Mouse (Mus musculus) lung, adult 18-20 months (tissue): ENCODE data around the gene Vac14.
A peak's percentile ranks its signal among the peaks of the same experiment; 100 is the strongest.

Experiments used
- DNase-seq, 2 experiments: peaks; one replicate each; pipeline ENCODE4 v3.0.0; 2022; ENCODE audit warnings: mixed read lengths in 2 of 2

Gene Vac14

GRCm38 (mm10) chr8:110754713-110755112 lies 136.3 kb downstream of the Vac14 start:
- no peak for DNase-seq

GRCm38 (mm10) chr8:110755511-110756170 lies 137.3 kb downstream of the Vac14 start:
- DNase-seq: no peak

GRCm38 (mm10) chr8:110756196-110756595 lies 137.8 kb downstream of the Vac14 start:
- no peak for DNase-seq

GRCm38 (mm10) chr8:110760280-110760940 lies 142.0 kb downstream of the Vac14 start:
- peak in 1 of 2 experiments; percentile 27 for DNase-seq

- DNase-seq: peak; percentile 63 to 76
These were observed 142.8 kb downstream of the Vac14 start for GRCm38 (mm10) chr8:110761185-110761584.

- no peak for DNase-seq
These were observed 143.6 kb downstream of the Vac14 start for GRCm38 (mm10) chr8:110761988-110762387.

- DNase-seq: no peak
These were observed 146.3 kb downstream of the Vac14 start for GRCm38 (mm10) chr8:110764671-110765070.

- DNase-seq: no peak
These were observed 148.9 kb downstream of the Vac14 start for GRCm38 (mm10) chr8:110767261-110767660.
